Mouse (Mus musculus): ENCODE data around the gene Ppp1r3g.

- TF ChIP-seq CTCF (IDR thresholded peaks at IDR 0.05; ENCODE audit: borderline replicate concordance, insufficient read depth, low read length) (no peak), POLR2A (IDR thresholded peaks at IDR 0.05; ENCODE audit: low read depth, low read length) (no peak)
Measured at GRCm38 (mm10) chr13:36000798-36001197, 42.2 kb downstream of the Ppp1r3g start.

Measured in embryonic fibroblast, embryonic 13.5 days (primary cell).